Mouse (Mus musculus) thymus, adult 2 months (tissue): ENCODE data around the gene Pifo. TPM values are rescaled to one million over a fixed set of nuclear protein-coding genes. Genes with fewer than 3 reads are reported as not detected.
"Not testable (repeated sequence)": the region's sequence is repeated elsewhere in the genome, so short reads cannot be mapped to it uniquely, and the experiment has no call there.

Source experiments
- DNase-seq: peaks from one replicate; pipeline ENCODE4 v3.0.0; 2021
- H3K27ac ChIP-seq: fragments of 200-500 bp; 2 replicates; pipeline ENCODE4 v1.5.1; 2012; ENCODE audit warnings: low read length, control low read depth; ENCODE audit not compliant: control insufficient read depth, insufficient read depth
- H3K27me3 ChIP-seq: fragments of 200-500 bp; 2 replicates; pipeline ENCODE4 v1.6.1; 2012; ENCODE audit warnings: mild to moderate bottlenecking, low read length, moderate library complexity, mixed read lengths; ENCODE audit not compliant: control insufficient read depth, insufficient read depth
- H3K36me3 ChIP-seq: fragments of 200-500 bp; 2 replicates; pipeline ENCODE4 v1.6.1; 2012; ENCODE audit warnings: mild to moderate bottlenecking, low read length, moderate library complexity; ENCODE audit not compliant: control insufficient read depth, insufficient read depth
- H3K4me1 ChIP-seq: fragments of 200-500 bp; replicated peaks from 2 replicates; pipeline ENCODE4 v1.6.1; 2012; ENCODE audit warnings: low read length; ENCODE audit not compliant: control insufficient read depth, insufficient read depth
- H3K4me3 ChIP-seq: fragments of 200-500 bp; 2 replicates; pipeline ENCODE4 v1.5.1; 2012; ENCODE audit warnings: mild to moderate bottlenecking, low read length, control low read depth, moderate library complexity; ENCODE audit not compliant: control insufficient read depth, insufficient read depth
- CTCF ChIP-seq: fragments of 200-500 bp; IDR thresholded peaks from 2 replicates; pipeline ENCODE4 v1.5.1; 2012; ENCODE audit warnings: mild to moderate bottlenecking, control low read depth, low read length, moderate library complexity, borderline replicate concordance; ENCODE audit not compliant: control insufficient read depth, poor library complexity, insufficient read depth; ENCODE audit errors: extremely low read depth
- POLR2A ChIP-seq: fragments of 200-500 bp; IDR thresholded peaks from 2 replicates; pipeline ENCODE4 v1.6.1; 2012; ENCODE audit warnings: mild to moderate bottlenecking, low read length, control low read depth, moderate library complexity; ENCODE audit not compliant: control insufficient read depth, poor library complexity, insufficient read depth; ENCODE audit errors: extremely low read depth
- WGBS: fragments of 180-500 bp; shearing (Covaris S2); methylation state at CpG from one replicate; pipeline ENCODE4 v1.1.7; 2018; 5-methylcytosine and 5-hydroxymethylcytosine counted together
- polyA plus RNA-seq: library from polyadenylated mRNA; depleted of rRNA; stranded (reverse); fragments of >200 nt; gene quantifications from 2 replicates; pipeline ENCODE4 v1.2.3, GENCODE M21; 2012; rRNA removed

Pifo gene
- polyA plus RNA-seq = 0.19 and 0.29 TPM in 2 replicates

DNA sequence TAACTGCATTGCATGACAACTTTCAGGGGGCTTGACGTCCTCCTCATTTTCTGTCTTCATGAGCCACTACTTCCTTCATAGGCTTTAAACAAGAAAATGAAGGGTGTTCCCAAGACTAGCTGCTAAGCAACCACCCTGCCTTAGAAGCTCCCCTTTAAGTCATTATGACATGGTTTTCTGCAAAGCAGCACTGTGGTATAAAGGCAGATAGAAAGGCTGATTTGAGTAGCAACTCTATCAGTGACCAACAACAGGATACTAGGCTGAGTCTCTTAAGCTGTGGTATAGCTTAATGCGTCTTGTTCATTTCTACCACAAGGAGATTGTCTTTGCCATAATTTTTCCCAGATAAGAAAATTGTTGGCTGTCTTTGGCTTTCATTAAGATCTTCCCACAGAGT is at the start of gene Pifo:
Gene Pifo, minus strand, starts transcription at position 101 of the 400 bp plus-strand sequence.
- H3K4me1 ChIP-seq = no peaks in the 10 kb centered on the region
- no peak for DNase-seq
- no peaks in the 10 kb centered on the region for H3K36me3 ChIP-seq
- 94% methylated on average over 2 of the region's 2 CpGs for WGBS
- no peak within 1 kb of the TSS for H3K4me3 ChIP-seq
- H3K27me3 ChIP-seq = no peaks in the 10 kb centered on the region
- TF ChIP-seq CTCF (no peak), POLR2A (no peak)
- H3K27ac ChIP-seq = no peak within 1 kb of the TSS

DNA sequence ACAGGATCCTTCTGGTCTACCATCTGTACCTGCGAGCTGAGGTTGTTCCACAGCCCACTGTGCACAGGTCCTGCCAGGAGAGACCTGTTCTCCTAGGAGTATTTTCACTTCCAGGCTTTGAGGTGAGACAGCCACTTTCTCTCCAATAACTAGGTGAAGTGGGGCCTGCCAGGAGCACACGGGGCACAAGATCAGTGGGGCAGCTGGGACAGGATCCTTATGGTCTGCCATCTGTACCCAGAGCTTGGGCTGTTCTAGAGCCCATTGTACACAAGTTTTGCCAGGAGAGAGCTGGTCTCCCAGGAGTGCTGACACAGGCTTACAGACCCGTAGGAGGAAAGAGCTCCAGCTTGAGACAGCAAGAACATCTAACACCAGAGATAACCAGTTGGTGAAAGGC is 43.5 kb upstream of the Pifo start:
- Histone ChIP-seq H3K27me3 (no peaks in the 10 kb centered on the region), H3K4me3 (no peak overlapping the region), H3K27ac (no peak overlapping the region), H3K4me1 (no peaks in the 10 kb centered on the region), H3K36me3 (no peaks in the 10 kb centered on the region)
- no peak for DNase-seq
- 92% methylated on average over 3 of the region's 3 CpGs for WGBS
- no peak for TF ChIP-seq CTCF
- TF ChIP-seq POLR2A = no peak

DNA sequence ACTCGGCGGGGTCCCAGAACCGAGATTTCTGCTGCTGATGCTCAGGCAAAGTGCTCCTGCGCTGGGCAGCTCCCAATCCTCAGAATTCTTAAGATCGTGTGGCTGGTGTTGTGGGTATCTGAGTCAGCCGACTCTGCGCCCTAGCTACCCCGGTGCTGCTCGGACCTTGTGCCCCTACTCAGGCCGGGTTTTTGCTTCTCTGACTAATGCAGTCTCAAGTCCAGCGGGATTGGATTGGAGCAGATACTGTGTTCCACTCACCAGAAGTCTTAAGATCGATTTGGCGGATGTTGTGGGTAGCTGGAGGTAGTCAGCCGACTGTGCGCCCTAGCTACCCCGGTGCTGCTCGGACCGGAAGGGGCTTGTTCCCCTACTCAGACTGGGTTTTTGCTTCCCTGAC is 37.5 kb upstream of the Pifo start:
- WGBS = 91% methylated on average over 18 of the region's 18 CpGs

DNA sequence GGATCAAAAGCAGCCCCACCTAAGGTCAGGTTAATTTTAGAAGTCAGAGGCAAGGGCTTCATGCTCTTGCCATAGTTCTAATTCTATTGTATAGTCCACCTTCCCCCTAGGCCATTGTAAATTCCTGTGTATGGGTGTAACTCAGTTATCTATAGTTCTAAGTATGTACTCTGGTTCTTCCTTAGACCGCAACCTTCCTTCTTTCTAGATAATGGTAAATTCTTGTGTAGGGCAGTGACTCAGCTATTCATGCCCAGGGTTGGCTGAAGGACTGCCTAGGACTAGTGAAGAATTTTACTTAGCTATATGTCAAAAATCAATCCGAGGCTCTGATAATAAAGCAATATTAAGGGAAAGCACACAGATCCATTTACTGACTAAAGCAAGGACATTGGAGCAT is 25.9 kb upstream of the Pifo start:
- no peak for TF ChIP-seq POLR2A
- no peak for TF ChIP-seq CTCF
- Histone ChIP-seq H3K4me1 (no peaks in the 10 kb centered on the region), H3K27me3 (no peaks in the 10 kb centered on the region), H3K36me3 (no peaks in the 10 kb centered on the region), H3K27ac (no peak overlapping the region), H3K4me3 (no peak overlapping the region)
- no peak for DNase-seq
- WGBS = 99% methylated on average over 2 of the region's 2 CpGs

More for the DNA sequence above, 37.5 kb upstream of the Pifo start:
- DNase-seq = no peak
- H3K36me3 ChIP-seq = no peaks in the 10 kb centered on the region
- no peak overlapping the region for H3K27ac ChIP-seq
- H3K27me3 ChIP-seq = no peaks in the 10 kb centered on the region
- H3K4me1 ChIP-seq = no peaks in the 10 kb centered on the region
- no peak overlapping the region for H3K4me3 ChIP-seq
- TF ChIP-seq POLR2A = no peak

DNA sequence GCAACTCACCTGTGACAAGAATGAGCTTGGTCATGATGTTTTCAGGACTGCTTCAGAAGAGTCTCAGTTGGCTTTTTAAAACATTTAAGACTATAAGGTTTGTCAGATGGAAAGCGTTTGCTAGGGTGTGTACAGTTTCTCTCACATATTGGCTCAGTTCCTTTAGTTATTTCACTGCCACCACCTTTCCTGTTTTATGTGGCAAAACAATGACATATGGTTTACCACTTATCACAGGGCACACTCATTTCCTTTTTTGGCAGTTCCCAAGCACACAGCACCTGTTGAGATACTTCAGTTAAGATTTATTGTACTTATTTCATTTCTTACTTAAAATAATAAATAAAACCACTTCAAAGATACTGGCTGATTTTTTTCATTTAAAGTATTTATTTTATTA is 18.3 kb upstream of the Pifo start, which contains the start of gene Chil5:
Gene Chil5, minus strand, starts transcription at position 34 of the 400 bp plus-strand sequence.
- no peak for DNase-seq
- H3K27ac ChIP-seq = no peak within 1 kb of the TSS
- no peaks in the 10 kb centered on the region for H3K27me3 ChIP-seq
- WGBS = 12% methylated on average over 1 of the region's 1 CpGs
- no peaks in the 10 kb centered on the region for H3K36me3 ChIP-seq
- H3K4me3 ChIP-seq = no peak within 1 kb of the TSS
- TF ChIP-seq CTCF = no peak
- no peak for TF ChIP-seq POLR2A
- no peaks in the 10 kb centered on the region for H3K4me1 ChIP-seq

DNA sequence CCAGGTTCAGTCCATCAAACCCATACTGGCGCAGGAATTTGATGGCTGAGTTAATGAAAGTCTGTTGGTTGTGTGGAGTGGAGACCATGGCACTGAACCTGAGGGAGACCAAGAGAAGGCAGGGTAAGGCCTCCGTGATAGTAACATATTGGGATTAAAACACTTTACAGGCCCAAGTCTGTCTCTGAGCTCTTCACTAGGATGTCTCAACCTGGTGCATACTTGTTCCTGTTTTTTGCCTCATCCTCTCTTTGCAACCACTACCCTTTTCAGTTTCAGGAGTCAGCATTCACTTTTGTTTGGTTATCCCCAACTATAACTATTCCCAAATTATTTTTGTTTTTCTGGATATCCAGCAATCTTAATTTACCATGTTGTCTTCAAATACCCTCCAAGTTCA is 9.7 kb upstream of the Pifo start:
- no peak for TF ChIP-seq CTCF
- TF ChIP-seq POLR2A = no peak
- H3K27me3 ChIP-seq = no peaks in the 10 kb centered on the region

DNA sequence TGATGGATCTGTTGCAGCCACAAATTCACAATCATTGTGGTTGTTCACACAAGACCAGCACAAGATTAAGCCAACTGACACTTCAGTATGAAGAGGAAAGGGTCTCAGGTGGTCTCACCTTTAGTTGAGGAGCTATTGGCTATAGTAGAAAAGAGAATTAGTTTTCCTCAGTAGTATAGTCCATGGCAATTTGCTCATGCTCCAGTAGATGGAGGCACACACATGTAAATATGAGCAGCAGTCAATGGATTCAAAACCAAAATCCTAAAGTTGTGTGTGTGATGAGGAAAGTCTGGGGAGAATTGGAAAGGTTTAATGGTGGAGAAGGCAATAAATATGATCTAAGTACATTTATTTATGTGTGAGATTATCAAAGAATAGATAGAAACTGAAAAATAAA is 7.4 kb upstream of the Pifo start:
- TF ChIP-seq CTCF (no peak), POLR2A (no peak)
- H3K27me3 ChIP-seq = no peaks in the 10 kb centered on the region
- H3K4me1 ChIP-seq = no peaks in the 10 kb centered on the region
- H3K36me3 ChIP-seq = no peaks in the 10 kb centered on the region
- H3K4me3 ChIP-seq = no peak overlapping the region
- no peak for DNase-seq
- H3K27ac ChIP-seq = no peak overlapping the region

More for the DNA sequence above, 9.7 kb upstream of the Pifo start:
- Histone ChIP-seq H3K4me1 (no peaks in the 10 kb centered on the region), H3K4me3 (no peak overlapping the region), H3K27ac (no peak overlapping the region), H3K36me3 (no peaks in the 10 kb centered on the region)
- no peak for DNase-seq
- WGBS = 97% methylated on average over 2 of the region's 2 CpGs

DNA sequence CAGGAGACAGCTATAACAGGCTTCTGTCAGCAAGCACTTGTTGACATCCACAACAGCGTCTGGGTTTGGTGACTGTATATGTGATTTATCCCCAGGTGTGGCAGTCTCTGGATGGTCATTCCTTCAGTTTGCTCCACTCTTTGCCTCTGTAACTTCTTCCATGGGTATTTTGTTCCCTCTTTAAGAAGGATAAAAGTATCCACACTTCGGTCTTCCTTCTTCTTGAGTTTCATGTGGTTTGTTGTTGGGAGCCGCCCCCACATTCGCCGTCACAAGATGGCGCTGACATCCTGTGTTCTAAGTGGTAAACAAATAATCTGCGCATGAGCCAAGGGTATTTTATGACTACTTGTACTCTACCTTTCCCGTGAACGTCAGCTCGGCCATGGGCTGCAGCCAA is 11.1 kb downstream of the Pifo start:
- not testable (repeated sequence) for DNase-seq, H3K27me3 ChIP-seq, H3K4me1 ChIP-seq, H3K36me3 ChIP-seq
- peak overlapping the region; percentile 85 for H3K27ac ChIP-seq
- H3K4me3 ChIP-seq = peak overlapping the region; percentile 32
- 70% methylated on average over 10 of the region's 10 CpGs for WGBS
